Mouse (Mus musculus): Measurements from ENCODE around the gene Wwp2. TPM values are rescaled to one million over a fixed set of nuclear protein-coding genes. Genes with fewer than 3 reads are reported as not detected.

Wwp2 gene
- polyA plus RNA-seq, 1 experiment = 43.7 TPM

DNA sequence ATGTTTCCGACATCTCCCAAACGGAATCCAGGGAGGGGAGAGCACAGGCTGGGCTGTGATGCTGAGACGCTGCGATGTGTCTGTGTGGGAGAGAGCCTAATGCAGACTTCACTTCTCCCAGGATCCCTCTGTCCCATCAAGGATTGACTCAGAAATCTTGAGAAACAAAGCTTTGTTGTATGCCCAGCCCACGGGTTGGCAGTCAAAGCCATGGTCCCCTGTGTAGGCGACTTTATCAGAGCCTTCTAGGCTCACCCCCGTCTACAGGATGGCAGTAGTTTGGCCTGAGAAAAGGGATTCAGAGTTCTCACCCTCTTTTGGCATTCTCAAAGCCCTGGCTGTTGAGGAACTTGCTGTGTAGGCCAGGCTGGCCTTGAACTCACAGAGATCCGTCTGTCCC, 142.4 kb downstream of the Wwp2 start:
- no peak overlapping the region for H3K27ac ChIP-seq (ENCODE audit: insufficient read depth, low read length)
- 0 out of 2 replicates have a peak, but pooled peaks cover 2% of the 10 kb centered on the region for H3K4me1 ChIP-seq (ENCODE audit: control insufficient read depth, insufficient read depth, low read length)
- TF ChIP-seq CTCF (IDR thresholded peaks at IDR 0.05; ENCODE audit: borderline replicate concordance, insufficient read depth, low read length) = no peak
- TF ChIP-seq POLR2A (IDR thresholded peaks at IDR 0.05; ENCODE audit: low read depth, low read length) = no peak
- H3K4me3 ChIP-seq (ENCODE audit: insufficient read depth, low read length) = no peak overlapping the region

DNA sequence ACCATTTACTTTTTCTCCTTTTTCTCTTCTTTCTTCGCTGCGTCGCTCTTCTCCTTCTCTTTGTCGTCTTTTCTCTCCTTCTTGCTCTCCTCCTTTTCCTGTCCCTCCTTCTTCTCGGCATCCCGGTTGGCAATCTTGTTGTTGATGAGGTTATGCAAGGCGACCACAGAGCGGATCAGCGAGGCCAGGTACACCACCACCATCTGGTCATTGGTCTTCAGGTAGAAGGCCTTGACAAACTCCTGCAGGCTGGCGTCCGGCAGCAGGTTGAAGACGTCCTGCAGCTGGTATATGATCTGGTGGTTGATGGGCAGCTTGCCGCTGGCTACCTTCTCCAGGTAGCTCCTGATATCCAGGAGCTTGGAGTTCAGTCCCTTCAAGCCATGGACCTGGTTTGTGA, 144.7 kb downstream of the Wwp2 start:
- Histone ChIP-seq H3K27ac (ENCODE audit: insufficient read depth, low read length) (no peak overlapping the region), H3K4me1 (ENCODE audit: control insufficient read depth, insufficient read depth, low read length) (0 out of 2 replicates have a peak, but pooled peaks cover 2% of the 10 kb centered on the region), H3K4me3 (ENCODE audit: insufficient read depth, low read length) (no peak overlapping the region)
- no peak for TF ChIP-seq CTCF (IDR thresholded peaks at IDR 0.05; ENCODE audit: borderline replicate concordance, insufficient read depth, low read length)

DNA sequence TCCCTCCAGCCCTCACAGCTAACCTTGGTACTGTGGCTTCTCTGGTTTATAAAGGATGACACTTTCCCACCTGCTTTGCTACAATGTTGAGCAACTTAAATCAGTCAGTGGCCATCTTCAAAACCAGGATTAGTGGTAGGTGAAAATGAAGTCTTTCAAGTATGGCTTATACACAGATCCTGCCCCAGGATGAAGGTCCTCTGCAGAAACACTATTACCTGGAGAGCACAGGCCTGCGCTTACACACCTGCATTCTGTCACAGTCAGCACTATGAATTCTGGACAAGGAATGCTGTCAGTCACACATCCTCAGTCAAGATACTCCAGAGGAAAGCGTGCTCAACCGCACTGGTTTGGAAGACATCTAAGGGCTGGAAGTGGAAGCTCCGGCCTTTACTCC, 145.4 kb downstream of the Wwp2 start:
- H3K4me1 ChIP-seq (ENCODE audit: control insufficient read depth, insufficient read depth, low read length) = peaks cover 2% of the 10 kb centered on the region
- no peak overlapping the region for H3K27ac ChIP-seq (ENCODE audit: insufficient read depth, low read length)
- TF ChIP-seq POLR2A (IDR thresholded peaks at IDR 0.05; ENCODE audit: low read depth, low read length) = no peak
- TF ChIP-seq CTCF (IDR thresholded peaks at IDR 0.05; ENCODE audit: borderline replicate concordance, insufficient read depth, low read length) = no peak

GRCm38 (mm10) chr8:107582136-107582535, 146.0 kb downstream of the Wwp2 start:
- H3K27ac ChIP-seq (ENCODE audit: insufficient read depth, low read length) = no peak overlapping the region
- no peak for TF ChIP-seq POLR2A (IDR thresholded peaks at IDR 0.05; ENCODE audit: low read depth, low read length)
- no peak for TF ChIP-seq CTCF (IDR thresholded peaks at IDR 0.05; ENCODE audit: borderline replicate concordance, insufficient read depth, low read length)
- H3K4me3 ChIP-seq (ENCODE audit: insufficient read depth, low read length) = no peak overlapping the region
- H3K4me1 ChIP-seq (ENCODE audit: control insufficient read depth, insufficient read depth, low read length) = peaks cover 2% of the 10 kb centered on the region

More for the DNA sequence above, 145.4 kb downstream of the Wwp2 start:
- H3K4me3 ChIP-seq (ENCODE audit: insufficient read depth, low read length) = no peak overlapping the region

GRCm38 (mm10) chr8:107587429-107587994, 151.3 kb downstream of the Wwp2 start:
- H3K4me1 ChIP-seq (ENCODE audit: control insufficient read depth, insufficient read depth, low read length) = peaks cover 2% of the 10 kb centered on the region
- no peak for TF ChIP-seq POLR2A (IDR thresholded peaks at IDR 0.05; ENCODE audit: low read depth, low read length)
- TF ChIP-seq CTCF (IDR thresholded peaks at IDR 0.05; ENCODE audit: borderline replicate concordance, insufficient read depth, low read length) = no peak
- peak overlapping the region; percentile 54 for H3K27ac ChIP-seq (ENCODE audit: insufficient read depth, low read length)
- peak overlapping the region; percentile 100 for H3K4me3 ChIP-seq (ENCODE audit: insufficient read depth, low read length)

DNA sequence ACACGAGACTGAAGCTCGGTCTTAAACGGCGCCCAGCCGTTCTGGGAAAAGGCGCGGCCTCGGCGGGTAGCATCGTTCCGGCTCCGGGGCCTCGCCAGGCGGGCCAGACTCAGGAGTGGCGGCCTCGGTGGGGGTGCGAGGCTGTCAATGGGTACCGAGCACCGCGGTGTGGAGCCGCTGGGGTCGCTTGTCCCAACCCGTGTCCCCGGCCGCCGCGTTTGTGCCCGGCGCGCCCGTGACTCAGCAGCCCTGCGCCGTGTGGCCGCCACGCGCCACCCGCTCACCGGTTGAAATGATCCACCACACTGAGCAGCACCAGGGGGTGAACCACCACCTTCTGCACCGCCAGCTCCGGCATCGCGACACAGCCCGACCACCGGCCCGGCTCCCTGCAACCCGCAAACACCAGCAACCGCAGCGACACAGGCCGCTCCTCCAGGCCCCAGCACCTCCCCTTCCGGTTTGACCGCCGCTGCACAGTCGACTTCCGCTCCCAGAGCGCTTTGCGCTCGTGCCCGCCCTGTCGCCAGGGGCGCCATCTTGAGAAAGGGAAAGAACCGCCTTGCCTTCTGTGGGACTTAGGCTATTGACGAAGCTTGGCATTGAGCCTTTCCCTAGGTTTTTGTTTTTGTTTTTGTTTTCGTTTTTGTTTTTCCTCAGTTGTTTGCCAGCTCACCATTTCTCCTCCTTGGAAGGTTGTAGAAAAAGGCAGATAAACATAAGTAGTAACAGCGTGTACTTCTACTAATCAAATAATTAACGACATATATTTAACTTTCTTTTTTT, 152.0 kb downstream of the Wwp2 start, which contains the start of gene Psmd7:
Psmd7 (minus strand) TSS at position 470 of the 786 bp plus-strand sequence.
- peak within 1 kb of the TSS; percentile 100 for H3K4me3 ChIP-seq (ENCODE audit: insufficient read depth, low read length)
- H3K27ac ChIP-seq (ENCODE audit: insufficient read depth, low read length) = peak within 1 kb of the TSS; percentile 54
- peaks cover 2% of the 10 kb centered on the region for H3K4me1 ChIP-seq (ENCODE audit: control insufficient read depth, insufficient read depth, low read length)
- peak; percentile 93 for TF ChIP-seq POLR2A (IDR thresholded peaks at IDR 0.05; ENCODE audit: low read depth, low read length)
- no peak for TF ChIP-seq CTCF (IDR thresholded peaks at IDR 0.05; ENCODE audit: borderline replicate concordance, insufficient read depth, low read length)

DNA sequence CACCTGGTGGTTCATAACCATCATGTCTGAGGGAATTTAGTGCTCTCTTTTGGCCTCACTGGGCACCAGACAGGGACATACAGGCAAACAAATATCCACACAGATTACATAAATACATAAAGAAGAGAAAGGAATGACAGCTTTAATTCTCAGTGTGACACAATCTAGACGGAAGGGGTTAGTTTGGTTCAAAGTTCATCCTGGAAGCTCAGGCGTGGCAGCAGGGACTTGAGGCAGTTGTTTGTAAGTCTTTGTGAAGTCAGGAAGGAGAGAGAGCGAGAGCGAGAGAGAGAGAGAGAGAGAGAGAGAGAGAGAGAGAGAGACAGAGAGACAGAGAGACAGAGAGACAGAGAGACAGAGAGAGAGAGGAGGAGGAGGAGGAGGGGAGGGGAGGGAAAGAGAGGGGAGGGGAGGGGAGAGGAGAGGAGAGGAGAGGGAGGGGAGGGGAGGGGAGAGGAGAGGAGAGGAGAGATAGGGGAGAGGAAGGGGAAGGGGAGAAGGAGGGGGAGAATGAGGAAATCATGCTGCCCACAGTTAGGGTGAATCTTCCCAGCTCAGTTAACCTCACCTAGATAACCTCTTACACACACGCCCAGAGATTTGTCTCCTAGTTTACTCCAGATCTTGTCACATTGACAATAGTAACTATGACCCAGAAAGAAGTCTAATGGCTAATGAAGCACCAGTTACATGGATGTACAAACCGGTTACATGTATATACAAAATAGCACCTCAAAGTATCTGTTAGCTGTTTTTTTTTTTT, 158.0 kb downstream of the Wwp2 start:
- Histone ChIP-seq H3K4me3 (ENCODE audit: insufficient read depth, low read length) (no peak overlapping the region), H3K27ac (ENCODE audit: insufficient read depth, low read length) (no peak overlapping the region), H3K4me1 (ENCODE audit: control insufficient read depth, insufficient read depth, low read length) (no peaks in the 10 kb centered on the region)
- no peak for TF ChIP-seq CTCF (IDR thresholded peaks at IDR 0.05; ENCODE audit: borderline replicate concordance, insufficient read depth, low read length)
- TF ChIP-seq POLR2A (IDR thresholded peaks at IDR 0.05; ENCODE audit: low read depth, low read length) = no peak

DNA sequence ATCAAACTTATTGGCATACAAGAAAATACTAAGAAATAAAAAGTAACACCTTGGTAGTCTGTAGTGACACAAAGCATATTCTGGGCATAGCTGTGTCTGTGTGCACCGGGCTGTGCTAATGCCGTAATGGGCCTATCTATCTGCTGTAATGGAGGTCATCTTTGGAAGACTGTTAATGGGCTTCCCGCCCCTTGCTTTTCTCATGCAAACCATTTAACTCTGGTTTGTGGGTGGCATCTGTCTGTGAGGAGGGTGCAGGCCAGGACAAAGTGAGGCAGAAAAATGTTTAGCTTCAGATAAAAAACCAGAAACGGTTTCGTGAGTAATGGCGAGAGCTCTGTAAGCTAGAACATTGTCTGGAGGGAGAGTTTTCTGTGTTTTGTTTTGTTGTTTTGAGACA, 158.7 kb downstream of the Wwp2 start:
- Histone ChIP-seq H3K27ac (ENCODE audit: insufficient read depth, low read length) (no peak overlapping the region), H3K4me1 (ENCODE audit: control insufficient read depth, insufficient read depth, low read length) (no peaks in the 10 kb centered on the region), H3K4me3 (ENCODE audit: insufficient read depth, low read length) (no peak overlapping the region)
- no peak for TF ChIP-seq CTCF (IDR thresholded peaks at IDR 0.05; ENCODE audit: borderline replicate concordance, insufficient read depth, low read length)
- no peak for TF ChIP-seq POLR2A (IDR thresholded peaks at IDR 0.05; ENCODE audit: low read depth, low read length)

GRCm38 (mm10) chr8:107597731-107598130, 161.6 kb downstream of the Wwp2 start:
- Histone ChIP-seq H3K4me1 (ENCODE audit: control insufficient read depth, insufficient read depth, low read length) (no peaks in the 10 kb centered on the region), H3K27ac (ENCODE audit: insufficient read depth, low read length) (no peak overlapping the region), H3K4me3 (ENCODE audit: insufficient read depth, low read length) (no peak overlapping the region)
- TF ChIP-seq CTCF (IDR thresholded peaks at IDR 0.05; ENCODE audit: borderline replicate concordance, insufficient read depth, low read length) = no peak
- TF ChIP-seq POLR2A (IDR thresholded peaks at IDR 0.05; ENCODE audit: low read depth, low read length) = no peak
